Mouse (Mus musculus) liver (tissue): ENCODE data around the gene Usp17le.
"Not testable (repeated sequence)": the region's sequence is repeated elsewhere in the genome, so short reads cannot be mapped to it uniquely, and the experiment has no call there.

ENCODE experiments used
- DNase-seq: peaks from one replicate; pipeline ENCODE4 v3.0.0-alpha.2; 2020; ENCODE audit warnings: mixed read lengths

Gene Usp17le

DNA sequence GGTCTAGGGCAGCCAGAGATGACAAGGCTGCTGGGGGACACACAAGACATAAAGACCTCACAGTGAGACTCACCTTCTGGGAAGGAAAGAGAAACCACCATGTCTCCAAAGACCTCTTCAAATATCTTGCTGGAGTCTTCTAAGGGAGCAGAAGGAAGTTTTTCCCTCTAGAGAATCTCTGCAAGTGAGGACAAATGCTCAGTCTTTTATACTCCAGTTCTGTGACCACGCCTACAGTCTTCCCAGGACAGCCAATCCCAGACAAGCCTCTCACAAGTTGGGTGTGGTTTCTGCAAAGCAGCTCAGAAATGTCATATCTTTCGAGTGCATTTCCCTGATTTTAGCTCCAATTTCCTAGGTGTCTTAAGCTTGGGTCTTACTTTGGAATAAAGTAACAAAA is at the start of gene Usp17le:
Usp17le (minus strand) TSS at position 101 of the 400 bp plus-strand sequence.
- not testable (repeated sequence) for DNase-seq

GRCm38 (mm10) chr7:104810335-104810734 is 33.1 kb upstream of the Usp17le start:
- not testable (repeated sequence) for DNase-seq

- no peak for DNase-seq
These were observed 13.5 kb upstream of the Usp17le start for GRCm38 (mm10) chr7:104790796-104791195.
